Mouse (Mus musculus) kidney, embryonic 14.5 days (tissue): ENCODE results near the gene Jak2. TPM values are rescaled to one million over a fixed set of nuclear protein-coding genes. Genes with fewer than 3 reads are reported as not detected.
A peak's percentile ranks its signal among the peaks of the same experiment; 100 is the strongest.

ENCODE experiments used
- ATAC-seq: fragments of 200-750 bp; cut with Nextera tagmentation; 2 replicates; pipeline ENCODE4 v1.8.0; 2017; ENCODE audit warnings: moderate number of reproducible peaks, mild to moderate bottlenecking, moderate TSS enrichment, moderate library complexity; ENCODE audit not compliant: low FRiP score, low TSS enrichment
- H3K27ac ChIP-seq: fragments of 300-500 bp; sonication (generic); 2 replicates; pipeline ENCODE4 v1.5.1; 2014; ENCODE audit warnings: low read depth, mild to moderate bottlenecking, low read length, moderate library complexity, mixed read lengths
- H3K27me3 ChIP-seq: fragments of 300-500 bp; sonication (generic); 2 replicates; pipeline ENCODE4 v1.6.1; 2014; ENCODE audit warnings: mild to moderate bottlenecking, low read length; ENCODE audit not compliant: control insufficient read depth, insufficient read depth
- H3K36me3 ChIP-seq: fragments of 300-500 bp; sonication (generic); 2 replicates; pipeline ENCODE4 v1.6.1; 2014; ENCODE audit warnings: low read length, mixed read lengths; ENCODE audit not compliant: control insufficient read depth, insufficient read depth
- H3K4me1 ChIP-seq: fragments of 300-500 bp; sonication (generic); 2 replicates; pipeline ENCODE4 v1.6.1; 2014; ENCODE audit warnings: low read length, mixed read lengths; ENCODE audit not compliant: control insufficient read depth, insufficient read depth
- H3K4me2 ChIP-seq: fragments of 300-500 bp; sonication (generic); replicated peaks from 2 replicates; pipeline ENCODE4 v1.6.1; 2014; ENCODE audit warnings: low read depth, mild to moderate bottlenecking, low read length
- H3K4me3 ChIP-seq: fragments of 300-500 bp; sonication (generic); 2 replicates; pipeline ENCODE4 v1.5.1; 2014; ENCODE audit warnings: mild to moderate bottlenecking, low read length
- H3K9ac ChIP-seq: fragments of 300-500 bp; sonication (generic); 2 replicates; pipeline ENCODE4 v1.6.1; 2014; ENCODE audit warnings: low read depth, mild to moderate bottlenecking, low read length, moderate library complexity
- H3K9me3 ChIP-seq: fragments of 300-500 bp; sonication (generic); 2 replicates; pipeline ENCODE4 v1.6.1; 2016; ENCODE audit warnings: low read length; ENCODE audit not compliant: control insufficient read depth
- WGBS: fragments of 180-500 bp; shearing (Covaris S2); extraction: QIAGEN DNeasy Blood & Tissue Kit; methylation state at CpG from one replicate; pipeline ENCODE4 v1.1.7; 2014; 5-methylcytosine and 5-hydroxymethylcytosine counted together
- polyA plus RNA-seq: library from polyadenylated mRNA; unstranded; fragments of >200 nt; fragmentation: Nextera tagmentation; extraction: Ambion mirVana; gene quantifications from 2 replicates; pipeline ENCODE4 v1.2.1, GENCODE M21; 2014

Gene Jak2
- polyA plus RNA-seq, 1 experiment from 2014 or later = 15.5 TPM

GRCm38 (mm10) chr19:29360251-29360650, 108.6 kb downstream of the Jak2 start:
- WGBS = 79% methylated on average over 5 of the region's 5 CpGs
- Histone ChIP-seq H3K27ac (no peak overlapping the region), H3K9ac (no peak overlapping the region), H3K36me3 (no peaks in the 10 kb centered on the region), H3K27me3 (no peaks in the 10 kb centered on the region), H3K9me3 (no peaks in the 10 kb centered on the region), H3K4me1 (no peaks in the 10 kb centered on the region; the same call in 1 of the 2 replicates), H3K4me2 (no peak overlapping the region), H3K4me3 (no peak overlapping the region)
- no peak for ATAC-seq

- Histone ChIP-seq H3K9ac (peak overlapping the region; percentile 56), H3K27ac (no peak overlapping the region), H3K4me3 (peak overlapping the region; percentile 63), H3K4me2 (peak overlapping the region; percentile 73), H3K36me3 (no peaks in the 10 kb centered on the region), H3K4me1 (no peaks in the 10 kb centered on the region; the same call in 1 of the 2 replicates), H3K27me3 (no peaks in the 10 kb centered on the region), H3K9me3 (no peaks in the 10 kb centered on the region)
- peak; percentile 99 for ATAC-seq
- WGBS = 2% methylated on average over 33 of the region's 33 CpGs
Measured at GRCm38 (mm10) chr19:29361468-29362130, 110.0 kb downstream of the Jak2 start.

DNA sequence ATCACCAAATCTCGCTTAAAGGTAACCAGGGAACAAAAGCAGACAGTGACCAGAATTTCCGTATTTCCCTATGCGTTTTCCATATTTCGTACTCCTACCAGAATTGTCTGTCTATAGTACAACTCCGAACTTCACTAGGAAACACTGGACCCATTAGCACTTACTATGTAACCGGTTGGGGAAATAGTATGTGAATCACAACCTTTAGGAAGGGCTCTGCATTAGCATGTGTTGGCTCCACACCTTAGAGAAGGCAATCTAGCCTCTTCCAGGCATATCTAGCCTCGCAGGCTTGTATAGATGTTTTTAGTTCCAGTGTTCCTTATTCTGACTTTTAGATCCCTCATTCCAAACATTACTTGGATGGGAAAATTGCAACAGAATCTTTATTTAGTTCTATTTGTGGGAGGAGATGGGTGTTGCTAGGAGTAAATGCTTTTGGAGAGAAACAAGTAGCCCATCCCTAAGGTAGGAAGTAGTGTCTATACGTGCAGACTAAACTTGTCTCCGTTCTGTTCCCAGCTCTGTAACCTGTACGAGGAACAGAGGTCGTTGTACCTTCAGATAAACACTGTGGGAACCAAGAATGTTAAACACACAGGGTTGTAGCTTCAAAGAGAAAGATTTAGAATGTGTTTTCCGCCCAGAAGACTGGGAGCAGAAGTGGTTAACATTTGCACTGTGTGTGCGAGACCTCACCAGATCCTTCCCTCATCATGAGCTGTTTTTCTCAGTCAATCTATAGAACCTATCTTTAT, 110.7 kb downstream of the Jak2 start:
- no peaks in the 10 kb centered on the region for H3K27me3 ChIP-seq
- H3K4me1 ChIP-seq = no peaks in the 10 kb centered on the region; the same call in 1 of the 2 replicates
- peak overlapping the region; percentile 63 for H3K4me3 ChIP-seq
- H3K4me2 ChIP-seq = peak overlapping the region; percentile 73
- peak overlapping the region; percentile 9; the same call in 1 of the 2 replicates for H3K9ac ChIP-seq
- no peak overlapping the region for H3K27ac ChIP-seq
- 48% methylated on average over 13 of the region's 13 CpGs for WGBS
- H3K9me3 ChIP-seq = no peaks in the 10 kb centered on the region
- no peaks in the 10 kb centered on the region for H3K36me3 ChIP-seq
- ATAC-seq = no peak

Other genes with a start within 250 kb of the Jak2 start
- 51.1 and 97.7 TPM in 2 replicates for gene Ak3, start 203.9 kb upstream of the Jak2 start, polyA plus RNA-seq
- gene Rcl1, start 150.5 kb upstream of the Jak2 start, polyA plus RNA-seq = 52.3 and 66.0 TPM in 2 replicates
- 7.2 and 7.8 TPM in 2 replicates for gene Insl6, start 73.5 kb downstream of the Jak2 start, polyA plus RNA-seq
- gene Rln1, start 82.8 kb downstream of the Jak2 start, polyA plus RNA-seq = 0.83 TPM in 1 of 2 replicates, not detected in the other
- gene Plgrkt, start 115.6 kb downstream of the Jak2 start, polyA plus RNA-seq = 47.2 and 61.6 TPM in 2 replicates
- 0.19 and 0.39 TPM in 2 replicates for gene Cd274, start 115.6 kb downstream of the Jak2 start, polyA plus RNA-seq
- not detected in 2 replicates for gene Pdcd1lg2, start 159.1 kb downstream of the Jak2 start, polyA plus RNA-seq